Mouse (Mus musculus) stomach, postnatal 0 days (tissue): ENCODE results near the gene Sgms1.

Source experiments
- CTCF ChIP-seq: IDR thresholded peaks from 2 replicates; pipeline ENCODE4 v1.5.1; 2016; ENCODE audit warnings: antibody characterized with exemption, low read depth, mild to moderate bottlenecking, moderate library complexity
- EP300 ChIP-seq: optimal IDR thresholded peaks from 2 replicates; pipeline ENCODE3; 2016; ENCODE audit warnings: antibody characterized with exemption

- no peak for TF ChIP-seq CTCF
- TF ChIP-seq EP300 = no peak
These were observed 158.2 kb downstream of the Sgms1 start for GRCm38 (mm10) chr19:32231292-32231691.
